Mouse (Mus musculus): ENCODE results near the gene Pon1.
"Not testable (repeated sequence)": the region's sequence is repeated elsewhere in the genome, so short reads cannot be mapped to it uniquely, and the experiment has no call there.

The Pon1 gene

DNA sequence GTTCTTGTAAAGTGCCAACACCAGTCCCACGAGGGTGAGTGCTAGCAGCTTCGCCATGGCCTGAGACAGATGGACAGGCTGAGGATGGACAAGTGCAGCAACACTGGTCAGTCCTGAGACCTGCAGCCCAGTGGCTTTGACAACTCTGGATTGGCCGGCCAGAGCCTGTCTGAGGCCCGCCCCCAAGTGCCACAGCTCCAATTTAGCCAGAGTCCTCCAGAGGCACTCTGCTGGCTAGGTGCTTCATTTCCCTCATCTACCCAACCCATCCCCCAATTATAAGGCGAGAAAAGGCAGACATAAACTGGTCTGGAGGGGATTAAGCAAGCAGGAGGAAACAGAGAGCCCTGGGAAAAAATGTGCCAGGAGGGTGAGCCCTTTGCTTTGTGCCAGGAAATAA, at the start of gene Pon1:
Pon1 (minus strand) TSS at position 254 of the 400 bp plus-strand sequence.
- DNase-seq (ENCODE audit: low spot score in 2 of 2) = no peak

DNA sequence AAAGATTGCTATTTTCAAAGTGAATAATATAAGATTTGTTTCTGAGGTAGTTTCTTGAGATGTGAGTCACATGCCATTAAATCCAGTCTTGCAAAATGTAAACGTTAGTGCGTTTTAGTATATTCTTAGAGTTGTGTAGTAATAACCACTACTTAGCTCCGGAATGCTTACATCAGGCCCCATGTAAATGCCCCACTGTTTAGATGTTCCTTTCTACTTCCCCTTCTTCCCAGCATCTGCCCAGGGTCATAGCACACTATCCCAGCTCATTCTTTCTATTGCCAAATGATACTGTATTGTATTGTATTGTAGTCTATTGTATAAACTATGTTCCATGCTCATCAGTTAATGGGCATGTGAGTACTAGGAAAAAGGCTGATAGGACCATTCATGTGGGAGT, 45.1 kb upstream of the Pon1 start:
- no peak for DNase-seq (ENCODE audit: low spot score in 2 of 2)

DNA sequence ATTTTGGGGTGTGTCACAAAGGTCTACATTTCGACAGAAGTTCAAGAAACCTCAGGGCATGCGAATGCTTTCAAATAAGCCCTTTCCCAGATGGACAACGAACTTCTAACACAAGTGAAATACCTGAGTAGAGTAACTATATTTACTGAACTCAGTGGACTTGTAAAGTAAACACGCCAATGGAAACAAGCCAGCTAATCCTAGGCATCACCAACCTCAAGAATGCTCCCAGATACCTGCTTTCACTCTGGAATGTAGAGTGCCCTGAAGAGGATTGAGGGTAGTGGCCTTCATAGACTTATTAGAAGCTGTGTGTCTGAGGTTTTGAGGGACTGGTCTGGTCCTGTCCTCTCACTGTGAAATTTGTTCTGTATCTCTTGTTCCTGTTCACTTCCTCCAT, 43.8 kb upstream of the Pon1 start:
- no peak for DNase-seq (ENCODE audit: low spot score in 2 of 2)

DNA sequence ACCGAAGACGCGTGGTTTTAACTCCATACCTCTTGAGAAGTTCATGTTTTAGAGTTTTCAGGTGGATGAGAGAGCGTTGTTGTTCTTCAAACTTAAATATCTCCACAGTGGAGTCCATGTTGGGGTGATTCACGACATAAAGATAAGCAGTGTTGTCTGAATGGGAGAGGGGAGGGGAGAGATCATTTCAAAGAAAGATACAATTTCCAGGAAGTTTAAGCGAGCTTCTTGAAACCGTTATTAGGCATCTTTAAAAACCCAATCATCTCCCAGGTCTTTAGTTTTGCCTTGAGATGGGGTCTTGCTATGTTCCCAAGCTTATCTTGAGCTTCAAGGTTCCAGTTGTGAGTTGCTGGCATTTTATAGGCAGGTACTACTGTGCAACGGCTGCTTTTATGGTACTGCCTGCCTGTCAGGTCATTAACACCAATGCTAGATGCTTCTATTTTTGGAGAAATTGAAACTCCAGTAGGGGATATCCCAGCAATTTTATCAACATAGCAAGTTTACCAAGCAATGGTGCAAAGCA, 43.2 kb upstream of the Pon1 start:
- DNase-seq (ENCODE audit: low spot score in 2 of 2) = no peak

DNA sequence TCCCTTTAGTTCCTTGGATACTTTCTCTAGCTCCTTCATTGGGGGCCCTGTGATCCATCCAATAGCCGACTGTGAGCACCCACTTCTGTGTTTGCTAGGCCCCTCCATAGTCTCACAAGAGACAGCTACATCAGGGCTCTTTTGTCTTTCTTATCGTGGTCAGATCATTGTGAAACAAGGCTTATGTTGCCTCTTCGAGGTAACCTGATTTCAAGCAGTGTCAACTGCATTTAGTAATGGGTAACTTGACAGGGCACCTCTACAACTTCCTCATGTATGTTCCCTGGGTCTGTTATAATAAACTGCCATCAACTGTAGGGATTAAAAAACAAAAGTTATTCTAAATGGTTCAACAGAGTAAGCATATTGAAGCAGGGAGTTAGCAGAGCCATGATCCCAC, 40.8 kb upstream of the Pon1 start:
- DNase-seq (ENCODE audit: low spot score in 2 of 2) = no peak

DNA sequence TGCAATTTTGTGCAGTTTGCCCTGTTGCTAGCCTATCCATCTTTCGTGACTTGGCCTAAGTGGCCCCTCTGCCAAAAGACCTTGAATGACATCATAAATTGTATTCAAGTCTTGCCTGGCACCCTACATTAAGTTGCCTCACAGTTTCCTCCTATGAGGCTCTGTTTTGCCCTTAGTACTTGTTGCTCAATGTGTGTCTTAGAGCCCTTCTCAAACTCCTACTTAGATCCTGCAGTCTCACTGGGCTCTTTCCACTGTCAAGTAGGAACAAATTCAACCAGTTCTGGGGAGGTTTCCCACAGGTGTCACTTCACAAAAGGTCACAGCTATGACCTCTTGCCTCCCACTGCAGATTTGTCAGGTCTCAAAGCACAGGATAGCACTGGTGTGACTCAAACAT, 40.1 kb upstream of the Pon1 start:
- no peak for DNase-seq (ENCODE audit: low spot score in 2 of 2)

DNA sequence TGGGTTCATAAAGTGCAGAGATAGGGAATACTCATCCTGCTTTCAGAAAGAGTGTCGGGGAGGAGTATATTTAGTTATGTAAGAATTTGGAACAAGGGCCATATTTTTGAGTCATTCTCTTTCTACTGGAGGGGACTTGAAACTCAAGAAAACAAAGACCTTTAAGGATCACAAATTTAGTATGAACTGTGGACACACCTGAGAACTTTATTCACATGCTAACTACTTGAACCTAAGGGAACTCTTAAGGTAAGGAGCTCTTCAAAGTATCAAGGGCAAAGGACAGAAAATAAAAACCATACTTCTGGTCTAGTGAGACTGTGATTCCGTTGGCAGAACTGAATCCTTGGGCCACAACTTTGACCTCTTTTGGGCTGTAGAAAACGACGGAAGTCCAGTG, 38.3 kb upstream of the Pon1 start:
- no peak for DNase-seq (ENCODE audit: low spot score in 2 of 2)

DNA sequence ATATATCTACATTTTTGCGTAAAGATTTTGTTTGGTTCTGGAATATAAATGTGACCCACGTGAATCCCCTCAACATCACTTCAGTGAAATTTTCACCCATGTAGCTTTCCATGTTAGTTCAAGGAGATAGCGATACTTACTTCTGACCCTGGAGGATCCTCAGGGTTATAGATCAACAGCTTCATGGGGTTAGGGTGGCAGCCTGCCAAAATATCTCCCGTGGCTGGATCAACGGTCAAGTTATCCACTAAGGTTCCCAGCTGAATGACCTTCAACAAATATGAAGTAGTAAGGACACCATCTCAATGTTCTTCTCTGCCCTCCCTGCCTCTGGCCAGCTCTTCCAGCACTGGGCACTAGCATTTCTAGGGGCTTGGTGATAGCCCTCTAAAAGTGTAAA, 36.5 kb upstream of the Pon1 start:
- no peak for DNase-seq (ENCODE audit: low spot score in 2 of 2)

DNA sequence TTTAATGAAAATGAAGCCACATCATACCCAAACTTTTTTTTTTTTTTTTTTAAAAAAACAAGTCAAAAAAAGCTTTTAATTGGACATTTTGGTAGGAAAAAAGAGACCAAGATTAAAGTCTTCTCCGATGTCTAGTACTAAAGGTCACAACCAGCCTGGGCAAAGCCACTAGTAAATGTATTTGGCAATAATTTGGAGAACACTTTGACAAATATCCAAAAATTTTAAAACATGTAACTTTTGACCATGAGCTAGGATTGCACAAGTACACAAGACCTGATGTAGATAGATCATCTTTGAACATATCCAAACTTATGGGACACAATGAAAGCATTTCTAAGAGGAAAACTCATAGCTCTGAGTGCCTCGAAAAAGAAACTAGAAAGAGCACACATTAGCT, 29.8 kb upstream of the Pon1 start:
- not testable (repeated sequence) for DNase-seq (ENCODE audit: low spot score in 2 of 2)

DNA sequence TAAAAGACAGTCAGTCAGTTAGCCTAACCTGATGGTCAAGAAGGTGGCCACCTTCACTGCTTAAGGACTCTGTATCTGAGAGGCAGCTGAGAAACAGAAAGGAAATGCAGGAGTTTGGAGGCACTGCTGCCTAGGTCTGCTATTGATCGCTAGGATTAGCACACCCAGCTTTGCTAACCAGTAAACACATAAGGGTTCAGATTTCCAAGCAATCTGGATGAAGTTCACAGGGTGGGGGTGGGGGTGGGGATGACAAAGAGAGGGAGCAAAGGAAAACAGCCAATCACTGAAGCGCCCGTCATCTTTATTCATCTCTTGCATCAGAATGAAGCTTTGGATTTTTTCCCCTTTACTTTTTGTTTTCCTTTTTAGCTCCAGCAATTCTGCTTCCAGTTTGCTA, 28.3 kb upstream of the Pon1 start:
- DNase-seq (ENCODE audit: low spot score in 2 of 2) = no peak

DNA sequence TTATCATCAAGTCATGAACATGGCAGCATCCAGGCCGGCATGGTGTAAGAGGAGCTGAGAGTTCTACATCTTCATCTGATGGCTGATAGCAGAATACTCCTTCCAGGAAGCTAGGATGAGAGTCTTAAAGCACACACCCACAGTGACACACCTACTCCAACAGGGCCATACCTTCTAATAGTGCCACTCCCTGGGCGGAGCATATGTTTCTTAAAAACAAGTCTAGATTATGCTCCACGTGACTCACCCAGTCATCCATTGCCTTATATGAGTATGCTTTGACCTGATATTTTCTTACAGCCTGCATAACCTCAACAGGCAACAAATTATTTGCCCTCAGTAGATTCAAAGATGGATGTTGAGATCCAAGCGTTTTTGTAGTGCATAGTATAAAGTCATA, 24.4 kb upstream of the Pon1 start:
- DNase-seq (ENCODE audit: low spot score in 2 of 2) = no peak

DNA sequence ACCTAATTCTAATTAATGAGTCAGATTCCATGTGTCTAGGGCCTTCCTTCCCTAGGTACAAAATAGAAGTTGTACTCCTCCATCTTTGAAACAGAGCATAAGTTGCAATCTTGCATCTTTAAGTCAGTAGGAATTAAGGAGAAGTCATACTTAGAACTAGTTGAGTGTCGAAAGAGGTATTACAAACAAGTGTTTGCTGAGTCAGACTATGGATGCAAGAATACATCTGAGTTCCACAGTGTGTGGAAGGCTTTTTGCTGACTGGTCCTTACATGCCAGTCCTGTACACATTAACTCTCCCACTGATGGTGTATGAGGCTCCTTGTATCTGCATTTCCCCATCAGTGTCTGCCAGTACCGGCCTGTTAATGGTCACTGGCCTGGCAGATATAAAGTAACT, 14.1 kb upstream of the Pon1 start:
- DNase-seq (ENCODE audit: low spot score in 2 of 2) = no peak

DNA sequence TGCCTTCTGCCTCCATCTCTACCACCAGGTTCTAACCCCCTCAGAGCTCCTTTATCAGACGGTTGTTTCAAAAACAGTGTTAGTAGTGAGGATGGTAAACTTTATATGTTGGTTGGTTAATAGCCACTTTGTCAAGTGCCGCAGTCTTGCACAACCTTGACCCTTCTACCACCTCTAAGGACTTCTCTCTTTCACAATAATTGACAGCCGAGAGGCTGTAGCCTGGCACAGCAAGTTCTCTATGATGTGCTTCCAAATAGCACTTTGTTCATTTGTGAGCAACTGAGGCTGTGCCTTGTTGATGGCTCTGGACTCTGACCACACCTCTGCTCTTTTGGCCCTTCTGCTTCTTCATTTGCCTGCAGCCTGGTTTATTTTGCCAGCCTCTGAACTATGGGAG, 6.2 kb upstream of the Pon1 start:
- no peak for DNase-seq (ENCODE audit: low spot score in 2 of 2)

DNA sequence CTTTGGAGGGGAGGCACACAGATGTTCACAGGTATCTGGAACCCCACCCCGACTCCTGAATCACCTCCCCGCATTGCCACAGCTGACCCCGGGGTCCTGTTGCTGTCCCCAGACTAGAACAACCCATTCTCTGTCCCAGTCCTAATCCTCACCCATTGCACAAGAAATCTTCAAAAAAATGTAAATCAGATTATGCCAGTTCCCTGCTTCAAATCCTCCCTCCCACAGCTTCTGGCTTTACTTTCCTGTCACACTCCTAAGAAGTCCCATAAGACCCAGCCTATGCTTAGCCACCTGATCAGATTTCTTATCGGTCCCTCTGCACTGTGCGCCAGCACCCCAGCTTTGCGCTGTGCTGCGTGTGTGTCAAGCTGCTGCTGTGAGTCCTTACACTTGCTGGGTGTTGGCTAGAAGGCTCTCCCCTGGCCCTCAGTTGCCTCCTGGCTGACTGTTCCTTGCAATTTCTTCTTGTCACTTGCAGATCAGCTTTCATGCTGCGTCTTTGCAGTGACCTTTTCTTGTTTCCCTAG, 5.7 kb upstream of the Pon1 start:
- no peak for DNase-seq (ENCODE audit: low spot score in 2 of 2)

DNA sequence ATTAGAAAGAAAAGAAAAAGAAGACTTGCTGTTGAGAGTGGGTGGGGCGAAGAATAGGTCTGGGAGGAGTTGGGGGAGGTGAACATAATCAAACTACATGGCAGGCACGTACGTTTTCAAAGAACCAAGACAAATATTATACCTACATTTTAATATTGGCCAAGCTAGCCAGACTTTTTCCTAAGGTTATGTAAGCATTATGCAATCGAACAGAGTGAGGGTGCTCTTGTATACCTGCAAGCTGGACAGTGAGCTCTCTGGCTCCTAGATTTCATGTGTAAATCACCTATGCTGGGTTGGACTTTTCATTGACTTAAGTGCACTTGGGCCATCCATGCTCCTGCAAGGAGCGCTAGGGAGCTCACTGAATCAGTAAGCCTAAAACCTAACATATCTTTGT, 4.8 kb upstream of the Pon1 start:
- DNase-seq (ENCODE audit: low spot score in 2 of 2) = no peak

DNA sequence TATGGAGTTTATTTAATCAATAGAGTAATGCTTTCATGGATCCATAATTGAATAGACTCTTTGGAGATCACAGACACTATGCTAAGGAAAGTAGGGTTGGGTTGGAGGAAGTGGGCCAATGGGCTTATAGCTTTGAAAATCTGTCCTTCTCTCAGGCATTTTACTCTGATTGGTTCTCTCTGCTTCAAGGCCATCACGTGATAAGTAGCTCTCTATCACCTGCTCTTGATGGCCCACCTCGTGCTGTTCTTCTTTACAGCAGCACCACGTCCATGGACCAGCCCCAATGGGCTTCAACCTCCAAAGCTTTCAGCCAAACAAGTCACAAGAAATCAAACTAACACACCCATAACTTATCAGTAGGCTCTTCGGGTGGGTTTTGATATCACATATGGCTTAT, 3.0 kb downstream of the Pon1 start:
- no peak for DNase-seq (ENCODE audit: low spot score in 2 of 2)

DNA sequence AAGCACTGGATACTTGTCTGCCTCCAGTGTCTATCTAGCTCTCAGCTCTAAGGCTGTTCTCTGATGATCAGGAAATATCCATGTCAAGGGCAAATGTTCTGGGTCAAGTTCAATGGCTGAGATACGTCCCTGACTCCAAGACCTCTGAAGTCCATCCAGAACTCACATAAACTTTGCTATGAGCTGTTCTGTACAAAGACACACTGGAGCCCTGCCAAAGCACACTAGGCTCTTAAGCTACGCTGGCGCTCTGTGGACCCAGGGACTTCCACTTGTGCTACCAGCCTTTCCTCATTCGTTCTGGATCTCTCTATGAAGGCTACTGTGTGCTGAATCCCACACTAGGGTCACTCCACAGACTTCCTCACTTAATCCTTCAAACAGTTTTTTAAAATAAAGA, 4.2 kb downstream of the Pon1 start:
- no peak for DNase-seq (ENCODE audit: low spot score in 2 of 2)

DNA sequence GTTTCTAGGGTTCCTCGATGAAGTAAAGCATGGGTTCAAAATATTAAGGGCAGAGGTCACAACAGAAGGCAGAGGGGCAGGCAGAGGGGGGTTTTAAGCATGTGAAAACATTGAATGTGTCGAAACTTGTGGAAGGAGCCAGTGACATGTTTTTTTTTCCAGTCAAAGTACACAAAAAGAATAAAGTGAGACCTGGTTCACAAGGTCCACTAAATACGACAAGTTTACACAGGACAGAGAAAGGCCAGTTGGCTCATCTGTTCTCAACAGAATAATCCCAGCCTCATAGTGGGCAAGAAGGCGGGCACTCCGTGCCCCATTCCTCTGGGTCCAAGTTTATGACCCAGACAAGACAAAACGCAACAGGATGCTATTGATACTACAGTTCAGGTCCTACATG, 4.8 kb downstream of the Pon1 start:
- DNase-seq (ENCODE audit: low spot score in 2 of 2) = no peak

DNA sequence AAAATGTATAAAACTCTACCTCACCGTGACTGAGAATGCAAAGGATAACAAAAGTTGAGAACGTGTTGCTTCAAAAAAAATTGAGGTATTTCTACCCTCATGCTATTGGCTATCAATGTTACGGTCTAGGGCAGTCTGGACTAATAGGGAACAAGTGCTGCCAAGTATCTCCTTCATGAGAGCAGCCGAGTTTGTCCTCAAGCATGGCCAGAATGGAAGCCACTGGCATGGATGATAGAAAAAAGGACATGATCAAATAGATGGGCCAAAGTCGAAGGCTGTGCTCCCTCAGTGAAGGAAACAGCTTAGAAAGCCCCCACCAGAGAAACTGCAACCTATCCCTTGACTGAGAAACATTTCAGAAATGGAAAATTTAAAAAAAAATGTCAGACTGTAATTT, 5.7 kb downstream of the Pon1 start:
- no peak for DNase-seq (ENCODE audit: low spot score in 2 of 2)

DNA sequence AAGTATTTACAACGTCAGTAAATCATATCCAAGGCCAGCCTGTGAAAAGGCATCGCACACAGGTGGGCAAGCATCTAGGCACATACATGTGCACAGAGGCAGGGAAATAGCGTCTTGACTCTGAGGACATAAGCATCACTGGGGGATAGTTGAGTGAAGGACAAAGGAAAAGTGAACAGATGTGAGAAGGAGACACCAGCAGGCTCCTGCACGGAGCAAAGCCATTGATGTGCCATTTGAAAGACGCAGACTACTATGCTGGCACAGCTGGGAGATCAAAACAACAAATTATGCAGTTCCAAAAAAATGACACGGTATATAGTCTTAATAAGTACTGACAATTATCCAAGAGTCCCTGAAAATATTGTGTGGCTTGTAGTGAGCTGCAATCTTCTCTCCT, 6.2 kb downstream of the Pon1 start:
- DNase-seq (ENCODE audit: low spot score in 2 of 2) = no peak

DNA sequence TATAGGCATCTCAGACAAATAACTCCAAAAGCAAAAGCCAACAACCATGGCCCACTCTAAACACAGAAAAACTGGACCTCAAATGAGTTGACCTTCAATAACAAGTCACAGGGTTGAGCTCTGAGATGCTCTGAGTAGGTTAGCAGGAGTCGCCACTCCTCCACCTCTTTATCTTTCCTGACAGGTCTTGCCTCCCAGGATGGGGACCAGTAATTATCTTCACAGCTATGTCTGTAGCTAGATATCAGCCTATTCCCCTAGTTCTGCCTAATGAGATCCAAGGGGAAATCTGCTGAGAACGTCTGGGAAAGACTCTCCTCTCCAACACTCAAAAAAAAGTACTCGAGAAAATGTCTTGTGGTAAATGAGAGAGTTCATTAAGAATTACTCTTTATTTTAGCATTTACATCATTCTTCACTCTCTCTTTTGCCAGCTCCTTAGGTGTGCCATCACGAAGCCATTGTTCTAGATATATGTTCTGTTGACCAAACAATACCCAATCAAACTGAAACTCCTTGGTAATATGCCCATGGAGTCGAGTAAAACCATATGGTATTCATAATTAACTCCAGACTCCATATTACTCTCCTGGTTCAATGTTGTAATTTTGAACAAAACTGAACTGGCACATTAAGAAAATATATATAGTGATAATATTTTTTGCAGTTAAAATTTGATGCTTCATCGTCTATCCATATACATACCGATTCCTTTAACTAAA, 7.4 kb downstream of the Pon1 start:
- DNase-seq (ENCODE audit: low spot score in 2 of 2) = no peak

DNA sequence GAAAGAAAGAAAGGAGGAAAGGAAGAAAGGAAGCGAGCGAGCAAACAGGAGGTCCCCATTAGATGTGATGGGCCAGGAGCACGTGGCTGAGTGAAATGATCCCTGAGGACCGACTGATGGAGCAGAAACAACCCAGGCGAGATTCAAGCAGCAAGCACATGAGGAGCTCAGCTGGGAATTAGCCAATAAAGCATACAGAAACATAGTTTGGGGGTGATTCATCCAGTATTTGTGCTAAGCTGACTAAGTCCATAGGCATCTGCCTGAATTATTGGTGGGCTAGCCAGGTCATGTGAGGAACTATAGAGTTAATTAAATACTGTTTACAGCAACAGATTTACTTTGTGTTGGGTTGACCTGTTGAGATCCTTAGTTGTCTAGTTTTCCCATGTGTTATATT, 13.1 kb downstream of the Pon1 start:
- no peak for DNase-seq (ENCODE audit: low spot score in 2 of 2)

DNA sequence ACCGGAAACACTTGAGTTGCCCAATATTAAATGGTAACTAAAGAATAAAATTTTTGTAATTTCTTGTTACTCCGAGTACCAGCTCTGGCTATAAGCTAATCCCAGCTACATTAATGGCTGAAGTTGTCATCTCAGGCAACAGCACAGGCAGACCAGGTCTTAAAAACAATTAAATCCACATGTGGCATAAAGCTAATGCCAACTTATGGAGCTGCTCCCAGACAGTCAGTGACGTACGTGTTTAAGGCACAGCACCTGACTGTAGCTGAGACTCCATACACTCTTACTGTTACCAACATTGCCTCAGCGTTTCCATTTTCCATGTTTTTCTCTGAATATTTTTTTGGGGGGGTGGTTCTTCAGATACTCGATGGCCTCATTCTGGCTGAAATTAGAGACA, 14.6 kb downstream of the Pon1 start:
- no peak for DNase-seq (ENCODE audit: low spot score in 2 of 2)
